Mouse (Mus musculus) cerebellum, adult 2 months (tissue): ENCODE results near the gene Slc22a15. TPM values are rescaled to one million over a fixed set of nuclear protein-coding genes. Genes with fewer than 3 reads are reported as not detected.

ENCODE experiments used
- DNase-seq, 2 experiments: peaks; one replicate each; pipeline ENCODE4 v3.0.0; 2021
- H3K27ac ChIP-seq: fragments of 200-500 bp; 2 replicates; pipeline ENCODE4 v1.5.1; 2012; ENCODE audit warnings: low read length, control low read depth, inconsistent platforms; ENCODE audit not compliant: insufficient read depth
- H3K27me3 ChIP-seq: fragments of 200-500 bp; 2 replicates; pipeline ENCODE4 v1.6.1; 2012; ENCODE audit warnings: inconsistent platforms, mild to moderate bottlenecking, low read length, moderate library complexity; ENCODE audit not compliant: control insufficient read depth, insufficient read depth
- H3K4me1 ChIP-seq: fragments of 200-500 bp; 2 replicates; pipeline ENCODE4 v1.6.1; 2011; ENCODE audit warnings: low read length; ENCODE audit not compliant: control insufficient read depth, insufficient read depth
- H3K4me3 ChIP-seq: fragments of 200-500 bp; replicated peaks from 2 replicates; pipeline ENCODE3; 2011; ENCODE audit warnings: mild to moderate bottlenecking, low read depth, low read length, control low read depth; ENCODE audit not compliant: insufficient read depth
- CTCF ChIP-seq: fragments of 200-500 bp; IDR thresholded peaks from 2 replicates; pipeline ENCODE4 v1.5.1; 2011; ENCODE audit warnings: low read depth, mild to moderate bottlenecking, control low read depth, low read length, moderate library complexity, borderline replicate concordance; ENCODE audit not compliant: insufficient read depth
- POLR2A ChIP-seq: fragments of 200-500 bp; IDR thresholded peaks from 2 replicates; pipeline ENCODE4 v1.6.1; 2011; ENCODE audit warnings: low read length, control low read depth, borderline replicate concordance; ENCODE audit not compliant: insufficient read depth
- WGBS: fragments of 180-500 bp; shearing (Covaris S2); methylation state at CpG from one replicate; pipeline ENCODE4 v1.1.7; 2018; 5-methylcytosine and 5-hydroxymethylcytosine counted together
- polyA plus RNA-seq: library from polyadenylated mRNA; depleted of rRNA; stranded (reverse); fragments of >200 nt; gene quantifications from 2 replicates; pipeline ENCODE4 v1.2.3, GENCODE M21; 2012; rRNA removed

Slc22a15 gene
- polyA plus RNA-seq, 1 experiment, result 14.8 TPM

DNA sequence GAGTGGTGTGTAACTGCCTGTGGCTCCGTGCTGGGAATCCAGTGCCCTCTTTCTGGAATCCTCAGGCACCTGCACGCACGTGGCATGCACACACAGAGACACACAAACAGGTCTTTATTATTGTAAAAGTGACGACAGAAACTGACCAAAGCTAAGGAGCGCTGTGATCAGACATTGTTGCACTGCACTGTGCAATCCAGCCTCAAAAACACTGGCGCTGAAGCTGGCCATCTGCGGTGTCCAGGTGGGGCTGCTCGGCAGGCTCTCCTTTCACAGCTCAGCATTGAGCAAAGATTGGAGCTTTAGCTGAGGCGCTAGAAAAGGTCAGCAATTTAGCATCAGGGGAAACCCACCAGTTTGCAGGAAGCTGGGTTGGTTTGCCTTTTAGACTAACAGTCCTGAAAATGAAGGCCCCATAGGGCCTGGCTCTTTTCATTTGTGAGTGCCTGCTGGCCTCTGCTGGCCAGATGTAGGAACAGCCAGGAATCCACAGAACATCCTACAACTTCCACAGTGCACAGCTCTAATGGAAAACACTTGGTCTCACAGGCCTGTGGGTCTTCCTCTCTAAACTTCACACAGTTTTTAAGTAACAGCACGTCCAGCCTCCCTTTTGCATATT lies 111.8 kb downstream of the Slc22a15 start:
- peak; percentile 87 for TF ChIP-seq CTCF
- no peak for TF ChIP-seq POLR2A
- Histone ChIP-seq H3K27me3 (no peaks in the 10 kb centered on the region), H3K27ac (0 out of 2 replicates have a peak overlapping the region, but pooled peaks have one; percentile 8), H3K4me1 (peaks cover 12% of the 10 kb centered on the region; the same call in 1 of the 2 replicates), H3K4me3 (no peak overlapping the region)
- peak; percentile 75 to 82 for DNase-seq
- 36% methylated on average over 10 of the region's 10 CpGs for WGBS

GRCm38 (mm10) chr3:101811931-101812330 lies 112.3 kb downstream of the Slc22a15 start:
- WGBS, result 83% methylated on average over 4 of the region's 4 CpGs
- Histone ChIP-seq H3K4me1 (peaks cover 17% of the 10 kb centered on the region; the same call in 1 of the 2 replicates), H3K27ac (0 out of 2 replicates have a peak overlapping the region, but pooled peaks have one; percentile 8), H3K4me3 (no peak overlapping the region), H3K27me3 (no peaks in the 10 kb centered on the region)
- no peak for DNase-seq
- TF ChIP-seq POLR2A, result no peak
- TF ChIP-seq CTCF, result no peak

GRCm38 (mm10) chr3:101807646-101808045 lies 116.6 kb downstream of the Slc22a15 start:
- Histone ChIP-seq H3K27ac (peak overlapping the region; percentile 91), H3K27me3 (no peaks in the 10 kb centered on the region), H3K4me3 (no peak overlapping the region), H3K4me1 (peaks cover 35% of the 10 kb centered on the region)
- TF ChIP-seq POLR2A (peak; percentile 38; the same call in 1 of the 2 replicates), CTCF (no peak)
- 20% methylated on average over 6 of the region's 6 CpGs for WGBS
- peak; percentile 87 to 97 for DNase-seq

DNA sequence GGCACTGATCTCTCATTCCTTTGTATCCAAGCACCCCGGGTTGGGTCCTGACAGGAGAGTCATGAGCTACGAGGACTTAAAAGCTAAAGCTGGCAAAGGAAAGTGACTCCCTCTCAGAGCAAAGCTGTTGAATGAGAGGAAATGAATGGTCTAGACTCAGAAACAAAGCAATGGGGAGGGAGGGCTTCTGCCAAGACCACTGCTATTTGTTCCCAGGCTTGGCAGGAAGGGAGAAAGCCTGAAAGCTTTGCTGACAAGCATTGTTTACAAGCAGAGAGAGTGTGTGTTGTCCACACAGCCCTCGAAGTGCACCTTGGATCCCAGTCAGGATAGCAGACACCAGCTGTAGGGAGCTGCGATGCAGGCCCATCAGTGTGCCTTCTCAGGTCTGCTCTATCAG lies 117.3 kb downstream of the Slc22a15 start:
- H3K4me1 ChIP-seq, result peaks cover 39% of the 10 kb centered on the region
- peak; percentile 71 to 73 for DNase-seq
- 17% methylated on average over 4 of the region's 4 CpGs for WGBS
- peak overlapping the region; percentile 91 for H3K27ac ChIP-seq
- no peak for TF ChIP-seq POLR2A
- no peak for TF ChIP-seq CTCF
- no peaks in the 10 kb centered on the region for H3K27me3 ChIP-seq
- H3K4me3 ChIP-seq, result no peak overlapping the region

DNA sequence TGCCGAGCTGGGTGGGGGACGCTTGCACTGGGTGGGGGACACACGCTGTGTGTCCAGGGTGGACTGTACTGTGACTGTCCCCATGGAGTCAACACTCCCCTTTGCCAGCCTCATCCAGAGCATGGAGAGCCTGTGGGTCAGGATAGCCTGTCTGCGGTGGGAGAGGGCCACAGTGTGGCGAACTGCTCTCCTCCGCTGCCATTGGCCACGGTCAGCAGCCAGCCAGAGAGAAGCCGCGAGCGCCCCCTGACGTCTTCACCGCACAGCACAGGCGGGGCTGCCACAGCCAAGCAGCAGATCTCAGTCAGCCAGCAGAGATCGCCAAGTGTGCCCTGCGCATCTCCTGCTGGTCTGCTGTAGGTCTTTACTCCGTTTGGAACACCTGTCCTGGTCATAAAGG lies 118.1 kb downstream of the Slc22a15 start:
- WGBS, result 4% methylated on average over 16 of the region's 16 CpGs
- peak; percentile 93 to 95 for DNase-seq
- TF ChIP-seq CTCF (peak; percentile 91), POLR2A (no peak)
- Histone ChIP-seq H3K4me3 (peak overlapping the region; percentile 11), H3K27me3 (no peaks in the 10 kb centered on the region), H3K27ac (peak overlapping the region; percentile 91; the same call in 1 of the 2 replicates), H3K4me1 (peaks cover 46% of the 10 kb centered on the region)

Other genes starting within 250 kb of the Slc22a15 start
- gene Mab21l3, start 75.5 kb downstream of the Slc22a15 start, polyA plus RNA-seq, result 0.06 and 0.16 TPM in 2 replicates
- gene Nhlh2, start 85.6 kb upstream of the Slc22a15 start, polyA plus RNA-seq, result 9.3 and 9.6 TPM in 2 replicates
- 49.1 and 50.4 TPM in 2 replicates for gene Casq2, start 162.0 kb upstream of the Slc22a15 start, polyA plus RNA-seq